Mouse (Mus musculus): Measurements from ENCODE around the gene Fgf3.

GRCm38 (mm10) chr7:144862712-144863111, 24.8 kb downstream of the Fgf3 start:
- TF ChIP-seq CTCF (IDR thresholded peaks at IDR 0.05; ENCODE audit: control insufficient read depth, insufficient read depth, insufficient replicate concordance, low read depth, low read length) (no peak), POLR2A (IDR thresholded peaks at IDR 0.05; ENCODE audit: control insufficient read depth, low read depth, low read length) (no peak)

All from testis, adult 2 months (tissue).